Mouse (Mus musculus): ENCODE results near the gene Kcnip4. TPM values are rescaled to one million over a fixed set of nuclear protein-coding genes. Genes with fewer than 3 reads are reported as not detected.

Gene Kcnip4
- polyA plus RNA-seq, 1 experiment from 2014 or later = 1.2 TPM

DNA sequence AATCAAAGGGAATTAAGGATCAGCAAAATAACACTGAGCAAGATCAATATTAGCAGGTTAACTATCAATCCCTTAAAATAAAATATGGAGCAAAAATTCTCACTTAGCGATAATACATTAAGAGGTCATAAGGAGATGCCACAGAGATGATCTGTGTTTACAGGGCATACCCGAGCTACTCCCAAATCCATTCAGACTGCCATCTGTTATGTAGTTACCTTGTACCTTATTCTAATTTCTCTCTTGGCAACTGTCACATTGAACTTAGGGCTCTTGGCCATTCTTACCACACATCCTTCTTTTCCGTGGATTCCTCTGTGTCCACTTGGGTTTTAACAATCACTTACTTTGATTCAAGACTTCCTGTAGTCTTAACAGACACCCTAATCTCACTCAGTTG, 71.6 kb downstream of the Kcnip4 start:
- no peak overlapping the region for H3K4me3 ChIP-seq
- H3K36me3 ChIP-seq = no peaks in the 10 kb centered on the region
- H3K4me1 ChIP-seq = no peaks in the 10 kb centered on the region
- WGBS = 90% methylated on average over 3 of the region's 3 CpGs
- H3K9me3 ChIP-seq (replicated peaks) = no peaks in the 10 kb centered on the region
- no peak overlapping the region for H3K27ac ChIP-seq
- no peak for DNase-seq (ENCODE audit: low spot score)
- no peaks in the 10 kb centered on the region for H3K27me3 ChIP-seq (ENCODE audit: low read depth, poor library complexity, severe bottlenecking)

- Histone ChIP-seq H3K36me3 (no peaks in the 10 kb centered on the region), H3K4me1 (no peaks in the 10 kb centered on the region), H3K4me3 (no peak overlapping the region), H3K27ac (no peak overlapping the region), H3K9me3 (replicated peaks) (no peaks in the 10 kb centered on the region), H3K27me3 (ENCODE audit: low read depth, poor library complexity, severe bottlenecking) (no peaks in the 10 kb centered on the region)
- no peak for DNase-seq (ENCODE audit: low spot score)
Measured at GRCm38 (mm10) chr5:49451295-49451694, 73.4 kb downstream of the Kcnip4 start.

GRCm38 (mm10) chr5:49450876-49451275, 73.8 kb downstream of the Kcnip4 start:
- DNase-seq (ENCODE audit: low spot score) = no peak
- H3K4me1 ChIP-seq = no peaks in the 10 kb centered on the region
- no peaks in the 10 kb centered on the region for H3K27me3 ChIP-seq (ENCODE audit: low read depth, poor library complexity, severe bottlenecking)
- no peak overlapping the region for H3K4me3 ChIP-seq
- 87% methylated on average over 3 of the region's 3 CpGs for WGBS
- no peaks in the 10 kb centered on the region for H3K36me3 ChIP-seq
- H3K9me3 ChIP-seq (replicated peaks) = no peaks in the 10 kb centered on the region
- H3K27ac ChIP-seq = no peak overlapping the region

DNA sequence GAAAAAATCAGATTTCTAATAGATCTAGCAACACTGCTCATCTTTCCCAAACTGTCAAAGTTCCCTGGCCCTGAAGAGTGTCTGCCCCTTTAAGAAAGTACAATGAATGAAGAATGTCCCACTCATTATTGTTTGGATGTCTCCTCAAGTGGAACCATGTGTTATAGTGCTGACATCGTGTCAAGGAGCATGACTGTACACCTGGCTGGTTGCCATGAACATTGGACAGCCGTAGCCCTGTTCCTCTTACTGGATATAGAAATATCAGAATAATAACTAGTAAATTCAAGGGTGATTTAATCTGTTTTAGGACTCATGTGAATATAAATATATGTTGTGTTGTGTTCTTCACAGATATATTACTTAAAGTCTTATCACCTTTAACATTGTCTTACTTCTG, 87.5 kb downstream of the Kcnip4 start:
- no peaks in the 10 kb centered on the region for H3K36me3 ChIP-seq
- 89% methylated on average over 2 of the region's 2 CpGs for WGBS

DNA sequence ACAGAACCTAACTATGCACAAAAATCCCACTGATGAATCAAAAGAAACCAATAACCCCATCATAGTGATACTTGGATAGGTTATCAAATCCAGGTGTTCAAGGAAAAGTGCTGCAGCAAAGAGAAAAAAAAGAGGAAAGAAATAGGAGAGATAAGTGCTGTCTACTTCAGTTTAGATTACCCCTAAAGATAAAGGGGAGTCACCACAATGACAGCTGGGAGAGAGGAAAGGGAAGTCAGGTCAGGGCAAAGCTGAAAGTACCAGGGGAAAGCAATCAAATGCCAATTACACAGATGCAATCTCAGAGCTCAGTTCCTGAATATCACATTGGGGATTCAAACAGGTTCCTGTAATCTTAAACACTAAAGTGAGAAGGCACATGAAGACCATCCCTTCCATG, 97.0 kb downstream of the Kcnip4 start:
- Histone ChIP-seq H3K4me3 (no peak overlapping the region), H3K9me3 (replicated peaks) (no peaks in the 10 kb centered on the region), H3K27ac (no peak overlapping the region), H3K27me3 (ENCODE audit: low read depth, poor library complexity, severe bottlenecking) (no peaks in the 10 kb centered on the region), H3K4me1 (no peaks in the 10 kb centered on the region), H3K36me3 (no peaks in the 10 kb centered on the region)
- DNase-seq (ENCODE audit: low spot score) = no peak

More for the DNA sequence above, 87.5 kb downstream of the Kcnip4 start:
- no peak overlapping the region for H3K4me3 ChIP-seq
- no peaks in the 10 kb centered on the region for H3K9me3 ChIP-seq (replicated peaks)
- no peaks in the 10 kb centered on the region for H3K4me1 ChIP-seq
- H3K27ac ChIP-seq = no peak overlapping the region
- no peak for DNase-seq (ENCODE audit: low spot score)
- H3K27me3 ChIP-seq (ENCODE audit: low read depth, poor library complexity, severe bottlenecking) = no peaks in the 10 kb centered on the region

- Histone ChIP-seq H3K27me3 (ENCODE audit: low read depth, poor library complexity, severe bottlenecking) (no peaks in the 10 kb centered on the region), H3K4me1 (no peaks in the 10 kb centered on the region), H3K27ac (no peak overlapping the region), H3K36me3 (no peaks in the 10 kb centered on the region), H3K9me3 (replicated peaks) (no peaks in the 10 kb centered on the region), H3K4me3 (no peak overlapping the region)
- DNase-seq (ENCODE audit: low spot score) = no peak
Measured at GRCm38 (mm10) chr5:49419707-49420106, 105.0 kb downstream of the Kcnip4 start.

DNA sequence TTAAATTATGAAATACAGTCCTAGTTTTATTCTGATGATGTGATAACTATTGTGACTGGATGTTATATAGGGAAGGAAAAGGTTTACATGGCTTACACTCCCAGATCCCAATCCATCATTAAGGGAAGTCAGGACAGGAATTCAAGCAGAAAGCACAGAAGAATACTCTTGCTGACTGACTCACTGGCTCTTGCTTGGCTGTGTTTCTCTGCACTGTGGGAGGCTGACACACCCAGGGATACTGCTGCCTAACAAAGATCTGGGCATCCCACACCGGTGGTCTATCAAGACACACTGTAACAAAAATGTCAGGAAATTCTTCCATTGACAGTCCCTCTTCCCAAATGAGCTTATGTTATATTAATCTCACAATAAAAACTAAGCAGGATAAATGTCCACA, 116.4 kb downstream of the Kcnip4 start:
- H3K9me3 ChIP-seq (replicated peaks) = no peaks in the 10 kb centered on the region
- H3K36me3 ChIP-seq = no peaks in the 10 kb centered on the region
- 78% methylated on average over 1 of the region's 1 CpGs for WGBS
- DNase-seq (ENCODE audit: low spot score) = no peak
- no peak overlapping the region for H3K27ac ChIP-seq
- no peaks in the 10 kb centered on the region for H3K4me1 ChIP-seq
- no peak overlapping the region for H3K4me3 ChIP-seq
- H3K27me3 ChIP-seq (ENCODE audit: low read depth, poor library complexity, severe bottlenecking) = no peaks in the 10 kb centered on the region

DNA sequence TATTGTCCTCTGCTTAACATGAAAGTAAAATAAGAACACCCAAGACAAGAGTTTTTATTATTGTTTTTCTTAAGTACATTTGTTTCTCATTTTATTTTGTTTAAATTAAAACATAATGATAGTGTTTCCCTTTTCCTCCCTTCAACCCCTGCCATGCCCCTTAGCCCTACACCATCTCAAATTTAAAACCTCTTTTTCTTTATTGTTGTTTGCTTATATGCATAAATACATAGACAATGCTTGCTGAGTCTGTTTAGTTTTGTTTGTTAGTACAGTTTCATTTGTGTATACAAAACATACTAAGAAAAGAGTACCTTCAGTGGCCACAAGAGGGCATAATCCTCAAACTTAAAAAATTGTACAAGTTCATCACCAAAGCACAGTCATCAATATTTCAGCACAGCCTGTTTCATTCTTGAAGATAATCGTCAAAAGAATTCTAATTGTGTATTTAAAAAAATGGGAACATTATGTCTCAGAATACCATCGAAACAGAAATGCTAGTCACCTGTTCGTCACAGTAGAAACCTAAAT, 154.1 kb downstream of the Kcnip4 start:
- H3K9me3 ChIP-seq (replicated peaks) = no peaks in the 10 kb centered on the region
- H3K36me3 ChIP-seq = no peaks in the 10 kb centered on the region
- no peaks in the 10 kb centered on the region for H3K4me1 ChIP-seq
- H3K27ac ChIP-seq = no peak overlapping the region
- H3K4me3 ChIP-seq = no peak overlapping the region
- no peak for DNase-seq (ENCODE audit: low spot score)
- WGBS = 57% methylated on average over 3 of the region's 3 CpGs
- H3K27me3 ChIP-seq (ENCODE audit: low read depth, poor library complexity, severe bottlenecking) = no peaks in the 10 kb centered on the region

- no peaks in the 10 kb centered on the region for H3K9me3 ChIP-seq (replicated peaks)
- no peak overlapping the region for H3K27ac ChIP-seq
- no peaks in the 10 kb centered on the region for H3K27me3 ChIP-seq (ENCODE audit: low read depth, poor library complexity, severe bottlenecking)
- no peak for DNase-seq (ENCODE audit: low spot score)
- no peaks in the 10 kb centered on the region for H3K36me3 ChIP-seq
- H3K4me1 ChIP-seq = no peaks in the 10 kb centered on the region
- 55% methylated on average over 13 of the region's 13 CpGs for WGBS
- H3K4me3 ChIP-seq = no peak overlapping the region
Measured at GRCm38 (mm10) chr5:49368636-49369423, 155.9 kb downstream of the Kcnip4 start.

GRCm38 (mm10) chr5:49356381-49356780, 168.3 kb downstream of the Kcnip4 start:
- no peak for DNase-seq (ENCODE audit: low spot score)
- no peak overlapping the region for H3K27ac ChIP-seq
- 81% methylated on average over 3 of the region's 3 CpGs for WGBS

DNA sequence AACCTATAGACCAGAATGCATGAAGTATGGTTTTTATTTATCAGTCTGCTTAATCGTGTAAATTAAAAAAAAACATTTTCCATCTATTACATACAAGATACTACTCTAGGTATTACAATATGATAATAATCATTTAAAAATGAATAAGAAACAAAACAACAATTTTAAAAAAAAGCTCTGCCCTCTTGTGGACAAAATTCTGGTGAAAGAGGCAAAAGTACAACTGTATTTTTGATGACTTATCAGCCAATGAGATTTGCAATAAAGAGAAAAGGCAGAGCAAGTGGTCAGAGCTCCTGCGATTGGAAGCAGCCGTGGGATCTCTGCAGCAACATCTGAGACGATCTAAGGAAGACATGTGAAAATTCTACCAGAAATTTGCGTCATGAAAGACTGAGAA, 172.6 kb downstream of the Kcnip4 start:
- 85% methylated on average over 5 of the region's 5 CpGs for WGBS
- Histone ChIP-seq H3K9me3 (replicated peaks) (no peaks in the 10 kb centered on the region), H3K27me3 (ENCODE audit: low read depth, poor library complexity, severe bottlenecking) (no peaks in the 10 kb centered on the region), H3K27ac (no peak overlapping the region), H3K36me3 (no peaks in the 10 kb centered on the region), H3K4me3 (no peak overlapping the region), H3K4me1 (0 out of 2 replicates have a peak, but pooled peaks cover 4% of the 10 kb centered on the region)
- no peak for DNase-seq (ENCODE audit: low spot score)

More at GRCm38 (mm10) chr5:49356381-49356780, 168.3 kb downstream of the Kcnip4 start:
- no peaks in the 10 kb centered on the region for H3K27me3 ChIP-seq (ENCODE audit: low read depth, poor library complexity, severe bottlenecking)
- no peaks in the 10 kb centered on the region for H3K9me3 ChIP-seq (replicated peaks)
- no peaks in the 10 kb centered on the region for H3K4me1 ChIP-seq
- no peak overlapping the region for H3K4me3 ChIP-seq
- H3K36me3 ChIP-seq = no peaks in the 10 kb centered on the region

DNA sequence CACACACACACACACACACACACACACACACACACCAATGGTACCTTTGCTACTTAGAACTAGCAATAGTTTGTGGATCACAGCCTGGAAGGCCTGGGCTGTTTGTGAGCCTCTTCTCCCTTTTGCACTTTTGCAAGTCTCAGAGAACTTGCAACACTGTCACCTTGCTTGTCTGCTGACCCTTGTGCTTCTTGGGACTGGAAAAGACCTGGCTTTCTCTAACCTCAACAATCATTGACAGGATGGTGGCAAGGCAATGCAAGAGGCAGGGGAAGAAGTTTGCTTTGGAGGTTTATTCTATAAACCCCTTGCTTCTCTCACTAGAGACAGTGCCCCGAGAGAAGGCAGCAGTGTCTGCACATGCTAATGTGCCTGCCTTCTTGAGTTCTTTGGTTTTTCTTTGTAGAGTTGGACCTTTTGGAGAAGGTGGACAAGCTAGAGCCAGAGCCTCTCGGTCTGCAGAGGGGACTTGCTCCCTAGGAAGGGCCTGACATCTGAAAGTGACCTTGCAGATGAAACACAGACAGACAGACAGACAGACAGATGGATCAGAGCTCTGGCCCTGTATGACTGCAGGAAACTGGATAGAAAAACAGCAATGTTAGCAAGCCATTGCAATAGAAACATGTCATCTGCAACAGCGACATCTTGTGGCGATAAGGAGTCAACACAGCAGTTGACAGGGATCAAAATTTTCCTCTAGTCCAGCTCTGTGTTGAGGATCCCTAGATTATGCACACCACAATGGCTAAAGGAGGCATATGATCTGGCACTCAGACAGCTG, 174.4 kb downstream of the Kcnip4 start:
- Histone ChIP-seq H3K4me1 (0 out of 2 replicates have a peak, but pooled peaks cover 4% of the 10 kb centered on the region), H3K36me3 (no peaks in the 10 kb centered on the region), H3K27ac (no peak overlapping the region), H3K9me3 (replicated peaks) (no peaks in the 10 kb centered on the region), H3K27me3 (ENCODE audit: low read depth, poor library complexity, severe bottlenecking) (no peaks in the 10 kb centered on the region), H3K4me3 (no peak overlapping the region)
- 31% methylated on average over 4 of the region's 4 CpGs for WGBS
- peak; percentile 66 for DNase-seq (ENCODE audit: low spot score)

DNA sequence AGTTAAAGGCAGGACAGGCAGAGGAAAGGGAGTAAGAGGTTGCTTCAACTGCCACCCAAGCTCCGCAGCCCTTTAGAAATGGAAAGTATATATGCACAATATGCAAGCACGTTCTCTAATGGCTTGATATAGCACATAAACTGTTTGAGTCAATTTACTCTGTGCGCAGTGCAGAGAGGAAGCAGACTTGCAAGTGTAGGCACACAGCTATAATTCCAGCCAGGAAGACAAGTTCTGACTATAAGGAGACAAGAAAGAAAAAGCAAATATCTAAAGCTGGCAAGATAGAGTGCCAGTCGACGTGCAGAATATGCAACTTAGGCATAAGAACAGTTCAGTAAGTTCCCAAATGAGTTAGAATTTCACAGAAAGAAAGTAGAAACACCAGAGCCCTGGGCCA, 175.2 kb downstream of the Kcnip4 start:
- H3K9me3 ChIP-seq (replicated peaks) = no peaks in the 10 kb centered on the region
- no peak overlapping the region for H3K27ac ChIP-seq
- no peaks in the 10 kb centered on the region for H3K36me3 ChIP-seq
- WGBS = 93% methylated on average over 5 of the region's 5 CpGs
- H3K4me1 ChIP-seq = 0 out of 2 replicates have a peak, but pooled peaks cover 4% of the 10 kb centered on the region
- DNase-seq (ENCODE audit: low spot score) = no peak
- no peak overlapping the region for H3K4me3 ChIP-seq
- H3K27me3 ChIP-seq (ENCODE audit: low read depth, poor library complexity, severe bottlenecking) = no peaks in the 10 kb centered on the region

Measured in limb, embryonic 10.5 days (tissue).